Mouse (Mus musculus) midbrain, embryonic 10.5 days (tissue): ENCODE results near the gene Pigg. TPM values are rescaled to one million over a fixed set of nuclear protein-coding genes. Genes with fewer than 3 reads are reported as not detected.

Source experiments
- DNase-seq: peaks from one replicate; pipeline ENCODE4 v3.0.0-alpha.2; 2017; ENCODE audit warnings: low spot score
- H3K27ac ChIP-seq: fragments of 300-500 bp; sonication (generic); replicated peaks from 2 replicates; pipeline ENCODE4 v1.5.1; 2016; ENCODE audit warnings: mild to moderate bottlenecking
- H3K27me3 ChIP-seq: fragments of 300-500 bp; sonication (generic); 2 replicates; pipeline ENCODE4 v1.6.1; 2016; ENCODE audit warnings: low read depth, mild to moderate bottlenecking; ENCODE audit not compliant: poor library complexity, severe bottlenecking
- H3K36me3 ChIP-seq: fragments of 300-500 bp; sonication (generic); 2 replicates; pipeline ENCODE4 v1.6.1; 2016; ENCODE audit warnings: mild to moderate bottlenecking, moderate library complexity
- H3K4me1 ChIP-seq: fragments of 300-500 bp; sonication (generic); 2 replicates; pipeline ENCODE4 v1.6.1; 2016
- H3K4me3 ChIP-seq: fragments of 300-500 bp; sonication (generic); 2 replicates; pipeline ENCODE4 v1.5.1; 2016; ENCODE audit warnings: mild to moderate bottlenecking, moderate library complexity
- H3K9me3 ChIP-seq: fragments of 300-500 bp; sonication (generic); replicated peaks from 2 replicates; pipeline ENCODE4 v1.6.1; 2016; ENCODE audit warnings: mild to moderate bottlenecking
- WGBS: fragments of 180-500 bp; shearing (Covaris S2); methylation state at CpG from one replicate; pipeline ENCODE4 v1.1.7; 2016; 5-methylcytosine and 5-hydroxymethylcytosine counted together
- polyA plus RNA-seq: library from polyadenylated mRNA; unstranded; fragments of >200 nt; fragmentation: Nextera tagmentation; extraction: Ambion mirVana; gene quantifications from 2 replicates; pipeline ENCODE4 v1.2.1, GENCODE M21; 2016

Gene Pigg
- polyA plus RNA-seq, 1 experiment from 2014 or later: 6.1 TPM

GRCm38 (mm10) chr5:108362330-108362729, 49.9 kb downstream of the Pigg start:
- Histone ChIP-seq H3K4me3 (no peak overlapping the region), H3K27ac (no peak overlapping the region), H3K36me3 (no peaks in the 10 kb centered on the region), H3K9me3 (no peaks in the 10 kb centered on the region), H3K27me3 (peaks cover 52% of the 10 kb centered on the region), H3K4me1 (peaks cover 11% of the 10 kb centered on the region)
- no peak for DNase-seq
- 33% methylated on average over 3 of the region's 3 CpGs for WGBS

DNA sequence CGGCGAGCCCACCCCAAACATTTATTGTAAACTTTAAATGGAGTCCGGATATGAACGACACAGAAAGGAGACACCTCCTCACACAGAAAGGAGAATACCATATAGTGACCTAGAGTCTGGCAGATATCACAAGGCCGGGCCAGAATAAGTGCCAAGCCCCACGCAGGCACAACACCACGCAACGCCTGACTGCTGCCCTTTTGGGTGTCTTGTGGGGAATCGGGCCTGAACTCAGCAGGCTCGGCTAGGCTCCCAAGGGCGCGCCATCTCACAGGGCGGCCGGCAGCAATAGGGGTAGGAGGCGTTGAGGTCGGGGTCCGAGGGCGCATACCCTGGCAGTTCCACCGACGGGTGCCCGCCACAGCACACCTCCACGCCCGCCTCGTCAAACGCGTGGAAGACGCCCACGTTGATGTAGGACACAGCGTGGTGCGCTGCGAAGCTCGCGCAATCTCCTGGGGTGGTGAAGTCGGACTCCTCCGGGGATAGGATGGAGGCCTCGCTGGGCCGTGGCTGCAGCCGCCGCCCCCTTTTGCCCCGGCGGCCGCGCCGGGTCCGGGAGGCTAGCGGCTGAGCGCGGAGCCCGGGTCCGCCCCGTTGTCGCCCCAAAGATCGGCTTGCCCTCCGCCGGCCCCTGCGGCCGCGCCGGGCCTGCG, 54.0 kb downstream of the Pigg start:
- Histone ChIP-seq H3K27me3 (peaks cover 93% of the 10 kb centered on the region), H3K4me3 (peak overlapping the region; percentile 68), H3K36me3 (no peaks in the 10 kb centered on the region), H3K27ac (no peak overlapping the region), H3K4me1 (peaks cover 31% of the 10 kb centered on the region), H3K9me3 (no peaks in the 10 kb centered on the region)
- no peak for DNase-seq
- WGBS: 2% methylated on average over 60 of the region's 60 CpGs

GRCm38 (mm10) chr5:108366984-108367841, 54.8 kb downstream of the Pigg start:
- Histone ChIP-seq H3K27ac (peak overlapping the region; percentile 55), H3K36me3 (no peaks in the 10 kb centered on the region), H3K4me1 (peaks cover 31% of the 10 kb centered on the region), H3K9me3 (no peaks in the 10 kb centered on the region), H3K27me3 (peaks cover 96% of the 10 kb centered on the region), H3K4me3 (peak overlapping the region; percentile 68)
- under 1% methylated on average over 72 of the region's 100 CpGs for WGBS
- peak; percentile 67 for DNase-seq

DNA sequence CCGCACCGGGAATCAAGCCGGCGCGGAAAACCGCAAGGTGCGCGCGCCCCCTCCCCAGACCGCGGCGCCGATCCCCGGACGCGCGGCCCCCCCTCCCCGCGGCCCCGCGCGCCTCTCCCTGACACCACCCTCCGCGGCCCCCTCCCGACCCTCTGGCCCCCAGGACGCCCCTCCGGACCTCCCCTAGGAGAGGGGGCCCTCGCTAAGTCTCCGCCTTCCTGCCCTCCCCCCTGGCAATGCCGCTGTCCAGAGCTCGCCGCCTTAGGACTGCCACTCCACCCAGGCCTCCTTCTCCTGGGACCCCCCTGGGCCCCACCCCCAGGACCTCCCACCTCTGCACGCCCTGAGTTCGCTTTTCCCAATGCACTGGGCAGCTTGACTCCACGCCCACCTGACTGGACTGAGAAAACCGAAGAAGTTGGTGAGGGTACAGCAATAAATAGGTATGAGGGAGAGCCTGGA, 55.5 kb downstream of the Pigg start, which contains the start of gene Gm42517:
Gene Gm42517, minus strand, starts transcription at position 52 of the 462 bp plus-strand sequence.
- Histone ChIP-seq H3K4me1 (peaks cover 31% of the 10 kb centered on the region), H3K27ac (peak within 1 kb of the TSS; percentile 55), H3K4me3 (peak within 1 kb of the TSS; percentile 68), H3K27me3 (peaks cover 100% of the 10 kb centered on the region), H3K36me3 (no peaks in the 10 kb centered on the region), H3K9me3 (no peaks in the 10 kb centered on the region)
- WGBS: 1% methylated on average over 28 of the region's 36 CpGs
- peak; percentile 32 for DNase-seq

- Histone ChIP-seq H3K4me1 (peaks cover 31% of the 10 kb centered on the region), H3K4me3 (peak overlapping the region; percentile 68), H3K36me3 (no peaks in the 10 kb centered on the region), H3K27me3 (peaks cover 96% of the 10 kb centered on the region), H3K27ac (no peak overlapping the region), H3K9me3 (no peaks in the 10 kb centered on the region)
- no peak for DNase-seq
- WGBS: 8% methylated on average over 6 of the region's 6 CpGs
These were observed 56.0 kb downstream of the Pigg start for GRCm38 (mm10) chr5:108368446-108368845.

DNA sequence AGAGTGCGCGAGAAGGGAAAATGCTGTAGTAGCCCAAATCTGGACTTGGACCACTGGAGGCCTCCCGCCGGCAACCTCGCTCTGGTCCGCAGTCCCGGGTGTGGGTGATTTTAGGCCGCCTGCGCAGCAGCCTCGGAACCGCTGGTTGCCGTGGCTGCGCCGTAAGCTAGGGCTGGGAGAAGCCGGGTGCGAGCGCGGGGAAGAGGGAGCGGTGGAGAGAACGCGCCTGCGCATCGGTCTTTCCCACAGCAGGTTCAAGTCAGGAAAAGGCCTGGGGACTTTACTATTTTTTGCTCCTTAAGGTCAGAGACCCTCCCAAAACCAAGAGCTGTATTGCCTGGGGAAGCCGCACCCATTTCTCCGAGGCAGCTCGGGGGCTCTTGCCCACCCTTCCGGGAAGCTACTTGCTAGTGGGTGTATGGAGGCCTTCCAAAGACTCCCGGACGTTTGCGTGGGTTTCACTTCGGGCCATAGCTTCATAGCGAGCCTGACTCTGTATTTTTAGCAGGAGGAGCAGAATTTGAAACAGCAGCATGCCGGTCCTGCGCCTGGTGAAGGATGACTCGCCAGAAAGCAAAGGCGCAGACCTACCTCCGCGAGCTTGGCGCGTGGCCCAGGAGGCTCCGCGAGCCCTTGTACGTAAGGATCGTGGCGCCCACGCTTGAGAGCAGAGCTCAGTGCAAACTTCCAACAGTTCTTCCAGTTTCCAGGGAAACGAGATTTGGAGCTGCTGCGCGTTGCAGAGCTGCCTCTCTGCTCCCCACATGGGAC, 56.6 kb downstream of the Pigg start:
- no peak overlapping the region for H3K27ac ChIP-seq
- H3K36me3 ChIP-seq: no peaks in the 10 kb centered on the region
- H3K27me3 ChIP-seq: peaks cover 90% of the 10 kb centered on the region
- DNase-seq: peak; percentile 55
- peaks cover 31% of the 10 kb centered on the region for H3K4me1 ChIP-seq
- no peaks in the 10 kb centered on the region for H3K9me3 ChIP-seq
- peak overlapping the region; percentile 68 for H3K4me3 ChIP-seq
- WGBS: under 1% methylated on average over 49 of the region's 49 CpGs

DNA sequence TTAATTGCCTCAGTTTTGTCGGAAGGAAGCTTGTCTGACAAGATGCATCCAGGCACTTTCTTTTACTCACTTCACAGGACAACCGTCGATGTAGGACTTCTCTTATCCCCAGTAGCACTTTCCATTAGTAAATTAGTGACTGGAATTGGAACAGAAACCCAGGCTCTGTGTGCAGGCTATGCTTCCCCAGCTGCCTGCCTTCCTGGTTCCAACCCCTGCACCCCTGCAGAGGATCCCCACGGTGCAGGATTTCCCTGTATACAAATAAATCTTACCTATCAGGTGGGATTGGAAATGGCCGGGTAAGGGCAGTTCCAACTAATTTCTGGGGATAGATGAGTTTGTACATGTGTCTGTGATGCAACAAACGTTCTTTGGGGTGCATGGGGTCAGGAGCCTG, 57.6 kb downstream of the Pigg start:
- WGBS: 2% methylated on average over 6 of the region's 6 CpGs
- no peaks in the 10 kb centered on the region for H3K9me3 ChIP-seq
- DNase-seq: no peak
- peaks cover 81% of the 10 kb centered on the region for H3K27me3 ChIP-seq
- peaks cover 31% of the 10 kb centered on the region for H3K4me1 ChIP-seq
- no peak overlapping the region for H3K27ac ChIP-seq
- no peaks in the 10 kb centered on the region for H3K36me3 ChIP-seq
- H3K4me3 ChIP-seq: no peak overlapping the region

- no peak for DNase-seq
- Histone ChIP-seq H3K9me3 (no peaks in the 10 kb centered on the region), H3K27ac (no peak overlapping the region), H3K4me1 (peaks cover 4% of the 10 kb centered on the region), H3K27me3 (peaks cover 40% of the 10 kb centered on the region), H3K36me3 (no peaks in the 10 kb centered on the region), H3K4me3 (no peak overlapping the region)
- 82% methylated on average over 5 of the region's 5 CpGs for WGBS
These were observed 61.7 kb downstream of the Pigg start for GRCm38 (mm10) chr5:108374079-108374478.

DNA sequence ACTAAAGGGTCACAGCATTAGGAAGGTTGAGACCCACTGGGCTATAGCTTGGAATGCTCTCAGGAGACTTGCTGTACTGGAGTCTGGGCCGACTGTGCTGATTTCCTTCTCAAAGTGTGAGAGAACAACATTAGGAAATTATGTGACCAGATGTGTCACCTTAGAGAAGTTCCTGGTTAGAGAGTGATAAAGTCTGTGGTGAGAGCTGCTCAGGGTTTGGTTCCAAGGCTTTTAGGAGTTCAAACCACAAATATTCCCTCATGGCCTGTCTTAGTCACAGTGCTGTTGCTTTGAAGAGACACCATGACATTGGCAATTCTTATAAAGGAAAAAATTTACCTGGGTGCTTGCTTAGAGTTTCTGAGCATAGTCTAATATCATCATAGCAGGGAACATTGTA, 63.6 kb downstream of the Pigg start:
- peaks cover 20% of the 10 kb centered on the region for H3K27me3 ChIP-seq
- no peaks in the 10 kb centered on the region for H3K4me1 ChIP-seq
- H3K9me3 ChIP-seq: no peaks in the 10 kb centered on the region
- DNase-seq: no peak
- H3K4me3 ChIP-seq: no peak overlapping the region
- H3K27ac ChIP-seq: no peak overlapping the region
- 82% methylated on average over 1 of the region's 1 CpGs for WGBS
- H3K36me3 ChIP-seq: no peaks in the 10 kb centered on the region

- no peak for DNase-seq
- Histone ChIP-seq H3K4me3 (no peak overlapping the region), H3K36me3 (no peaks in the 10 kb centered on the region), H3K27me3 (no peaks in the 10 kb centered on the region), H3K27ac (no peak overlapping the region), H3K4me1 (no peaks in the 10 kb centered on the region), H3K9me3 (no peaks in the 10 kb centered on the region)
- 88% methylated on average over 4 of the region's 4 CpGs for WGBS
These were observed 65.9 kb downstream of the Pigg start for GRCm38 (mm10) chr5:108378346-108378745.

DNA sequence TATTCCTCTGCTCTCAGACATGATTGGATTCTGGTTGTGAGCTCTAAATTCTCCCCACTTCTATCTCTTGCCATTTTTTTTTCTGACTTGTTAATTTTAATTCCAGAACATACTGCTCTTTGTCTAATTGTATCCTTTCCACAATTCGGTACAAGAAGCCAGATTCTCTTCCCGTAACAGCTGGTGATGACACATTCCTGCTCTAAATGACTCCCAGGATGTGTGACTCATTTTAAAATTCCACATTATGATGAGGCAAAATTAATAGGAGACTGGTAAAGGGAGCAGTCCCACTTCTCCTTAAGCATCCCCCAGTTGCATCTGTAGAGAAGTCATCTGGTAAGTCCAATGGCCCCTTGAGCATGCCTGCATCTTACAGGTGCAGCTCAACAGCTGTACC, 73.2 kb downstream of the Pigg start:
- Histone ChIP-seq H3K9me3 (no peaks in the 10 kb centered on the region), H3K4me3 (no peak overlapping the region), H3K36me3 (no peaks in the 10 kb centered on the region), H3K27ac (no peak overlapping the region), H3K27me3 (no peaks in the 10 kb centered on the region), H3K4me1 (no peaks in the 10 kb centered on the region)
- WGBS: 88% methylated on average over 2 of the region's 2 CpGs
- DNase-seq: no peak

DNA sequence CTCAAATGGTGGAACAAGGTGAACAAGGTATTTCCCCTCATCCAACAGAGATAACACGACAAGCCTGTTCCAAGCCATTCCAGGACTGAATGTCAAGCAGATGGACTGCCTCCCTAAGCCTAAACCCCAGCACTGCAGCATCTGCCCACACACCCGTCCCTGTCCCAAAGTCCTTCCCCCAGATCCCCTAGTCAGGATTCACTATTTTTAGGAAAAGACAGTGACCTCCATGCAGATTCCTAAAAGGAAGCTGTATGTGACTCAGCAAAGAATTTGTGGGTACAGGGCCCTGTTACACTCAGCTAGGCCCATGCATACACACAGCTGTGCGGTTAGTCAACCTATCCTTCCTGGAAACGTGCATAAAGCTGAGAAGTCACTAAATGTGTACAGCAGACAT, 74.0 kb downstream of the Pigg start:
- no peaks in the 10 kb centered on the region for H3K9me3 ChIP-seq
- WGBS: 83% methylated on average over 4 of the region's 4 CpGs
- no peaks in the 10 kb centered on the region for H3K36me3 ChIP-seq
- H3K27ac ChIP-seq: no peak overlapping the region
- no peak overlapping the region for H3K4me3 ChIP-seq
- H3K27me3 ChIP-seq: no peaks in the 10 kb centered on the region
- no peak for DNase-seq
- no peaks in the 10 kb centered on the region for H3K4me1 ChIP-seq
